Mouse (Mus musculus): ENCODE measurements at regions not wholly inside any gene's neighbourhood (a gene's known extent, or its start where the extent isn't known, plus 50 kb on each side); places are given as distances from the start of the nearest gene placed in this dataset.

DNA sequence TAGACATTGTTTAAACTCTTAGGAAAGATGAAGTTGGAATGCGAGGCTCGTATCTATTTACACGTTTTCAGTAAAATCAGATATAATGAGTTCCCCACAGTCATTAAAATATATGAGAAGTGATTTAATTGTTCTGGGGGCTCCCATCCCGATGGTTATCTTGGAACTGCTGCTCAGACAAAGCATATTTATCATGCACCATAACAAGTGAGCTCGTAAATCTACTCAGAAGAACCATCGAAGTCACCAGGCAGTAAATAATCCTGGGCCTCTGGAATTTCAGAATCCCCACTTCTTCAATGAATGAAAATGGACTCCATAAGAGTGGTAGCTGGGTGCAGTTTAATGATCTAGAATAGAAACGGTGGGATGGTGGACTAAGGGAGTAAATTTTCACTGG lies 725.7 kb downstream of the Fat4 start:
- Histone ChIP-seq H3K27ac (replicated peaks; ENCODE audit: insufficient read depth, low read depth, low read length) (no peak overlapping the region), H3K4me1 (ENCODE audit: control insufficient read depth, insufficient read depth, low read length) (no peaks in the 10 kb centered on the region), H3K4me3 (ENCODE audit: insufficient read depth, low read depth, low read length) (no peak overlapping the region), H3K36me3 (ENCODE audit: control insufficient read depth, insufficient read depth, low read length) (no peaks in the 10 kb centered on the region), H3K9ac (ENCODE audit: low read depth, low read length) (no peak overlapping the region), H3K79me2 (ENCODE audit: control insufficient read depth, insufficient read depth, low read length) (no peaks in the 10 kb centered on the region), H3K27me3 (ENCODE audit: control insufficient read depth, insufficient read depth, low read length) (no peaks in the 10 kb centered on the region)
- no peak for DNase-seq (ENCODE audit: extremely low read depth, low read depth, low spot score)
- WGBS = 76% methylated on average over 7 of the region's 7 CpGs
- TF ChIP-seq CTCF (IDR thresholded peaks at IDR 0.05; ENCODE audit: low read depth, low read length) (no peak), POLR2A (IDR thresholded peaks at IDR 0.05; ENCODE audit: extremely low read depth, insufficient read depth, low read length) (no peak)

DNA sequence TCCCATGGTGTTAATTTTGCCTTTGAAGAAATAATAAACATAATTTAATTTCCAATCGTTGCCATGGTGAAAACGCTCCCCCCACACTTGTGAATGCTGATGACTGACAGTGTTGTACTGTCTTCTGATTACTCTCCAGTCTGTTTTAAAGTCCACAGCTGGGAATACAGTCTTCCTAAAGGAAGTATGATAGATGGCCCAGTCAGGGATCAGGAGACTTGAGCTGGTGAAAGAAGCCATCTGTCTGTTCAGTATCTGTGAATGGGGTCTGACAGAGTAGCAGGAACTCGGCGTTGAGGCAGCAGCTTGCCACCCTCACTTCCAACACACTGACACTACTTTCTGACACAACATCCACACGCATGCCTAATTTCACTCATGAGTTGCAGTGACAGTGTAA lies 751.2 kb downstream of the Fat4 start:
- no peak for DNase-seq (ENCODE audit: extremely low read depth, low read depth, low spot score)
- Histone ChIP-seq H3K9ac (ENCODE audit: low read depth, low read length) (no peak overlapping the region), H3K4me1 (ENCODE audit: control insufficient read depth, insufficient read depth, low read length) (no peaks in the 10 kb centered on the region), H3K79me2 (ENCODE audit: control insufficient read depth, insufficient read depth, low read length) (no peaks in the 10 kb centered on the region), H3K36me3 (ENCODE audit: control insufficient read depth, insufficient read depth, low read length) (no peaks in the 10 kb centered on the region), H3K27me3 (ENCODE audit: control insufficient read depth, insufficient read depth, low read length) (no peaks in the 10 kb centered on the region), H3K27ac (replicated peaks; ENCODE audit: insufficient read depth, low read depth, low read length) (no peak overlapping the region), H3K4me3 (ENCODE audit: insufficient read depth, low read depth, low read length) (no peak overlapping the region)
- WGBS = 77% methylated on average over 5 of the region's 5 CpGs
- TF ChIP-seq CTCF (IDR thresholded peaks at IDR 0.05; ENCODE audit: low read depth, low read length) (no peak), POLR2A (IDR thresholded peaks at IDR 0.05; ENCODE audit: extremely low read depth, insufficient read depth, low read length) (no peak)

DNA sequence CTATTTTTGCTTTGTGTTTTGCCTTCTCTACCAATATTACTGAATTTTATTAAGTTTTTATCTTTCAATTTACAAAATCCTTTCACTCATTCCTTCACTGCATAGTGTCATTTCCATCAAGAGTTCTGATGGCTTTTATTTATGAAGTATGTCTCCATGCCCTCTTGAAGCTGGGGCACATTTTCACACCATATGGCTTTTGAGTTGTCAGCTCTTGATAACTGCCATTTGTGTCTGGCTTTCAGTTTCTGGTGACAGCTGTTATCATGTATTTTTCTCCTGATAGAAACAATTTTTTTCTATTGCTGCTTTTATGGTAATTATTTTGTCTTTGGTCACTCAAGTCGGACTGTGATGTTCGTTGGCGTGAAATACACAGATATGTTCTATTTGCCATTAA lies 756.5 kb downstream of the Fat4 start:
- Histone ChIP-seq H3K27me3 (ENCODE audit: control insufficient read depth, insufficient read depth, low read length) (no peaks in the 10 kb centered on the region), H3K79me2 (ENCODE audit: control insufficient read depth, insufficient read depth, low read length) (no peaks in the 10 kb centered on the region), H3K27ac (replicated peaks; ENCODE audit: insufficient read depth, low read depth, low read length) (no peak overlapping the region), H3K4me3 (ENCODE audit: insufficient read depth, low read depth, low read length) (no peak overlapping the region), H3K36me3 (ENCODE audit: control insufficient read depth, insufficient read depth, low read length) (no peaks in the 10 kb centered on the region), H3K4me1 (ENCODE audit: control insufficient read depth, insufficient read depth, low read length) (no peaks in the 10 kb centered on the region), H3K9ac (ENCODE audit: low read depth, low read length) (no peak overlapping the region)
- no peak for DNase-seq (ENCODE audit: extremely low read depth, low read depth, low spot score)
- WGBS = 82% methylated on average over 3 of the region's 3 CpGs
- no peak for TF ChIP-seq CTCF (IDR thresholded peaks at IDR 0.05; ENCODE audit: low read depth, low read length)

DNA sequence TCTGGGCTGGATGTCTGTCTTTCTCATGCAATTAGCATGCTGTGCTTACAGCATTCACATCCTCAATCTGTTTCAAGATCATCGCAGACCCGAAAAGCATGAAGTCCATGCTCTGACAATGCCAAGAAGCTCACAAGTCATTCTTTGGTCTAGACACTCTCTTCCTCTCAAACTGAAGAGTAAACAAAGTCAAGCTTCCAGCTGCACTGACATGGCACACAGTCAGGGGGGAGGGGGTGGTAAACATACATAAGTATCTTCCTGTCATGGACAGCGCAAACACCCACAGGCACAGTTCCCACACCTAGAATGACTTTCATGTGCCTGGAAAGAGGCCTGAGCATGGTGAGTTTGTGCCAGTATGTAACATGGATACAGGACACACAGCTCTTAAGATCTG lies 780.1 kb downstream of the Fat4 start:
- 64% methylated on average over 3 of the region's 3 CpGs for WGBS
- H3K27me3 ChIP-seq (ENCODE audit: control insufficient read depth, insufficient read depth, low read length) = no peaks in the 10 kb centered on the region
- TF ChIP-seq CTCF (IDR thresholded peaks at IDR 0.05; ENCODE audit: low read depth, low read length) (no peak), POLR2A (IDR thresholded peaks at IDR 0.05; ENCODE audit: extremely low read depth, insufficient read depth, low read length) (no peak)

DNA sequence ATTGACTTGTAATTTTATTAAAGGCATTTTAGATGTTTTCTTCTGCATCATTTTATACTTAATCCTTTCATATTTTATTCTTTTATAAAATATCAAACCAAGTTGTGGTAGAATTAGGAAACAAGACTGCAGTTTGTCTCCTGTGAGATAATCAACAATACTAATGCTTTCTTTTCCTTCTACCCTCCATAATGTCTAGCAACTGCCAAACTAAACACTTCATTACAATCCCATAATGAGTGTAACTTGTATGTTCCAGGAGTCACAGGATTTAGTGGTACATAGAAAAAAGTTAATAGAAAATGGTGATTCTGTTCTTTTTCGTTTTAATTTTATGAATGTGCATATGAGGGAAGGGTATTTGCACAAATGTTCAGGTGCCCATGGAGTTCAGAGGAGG lies 782.4 kb downstream of the Fat4 start:
- no peaks in the 10 kb centered on the region for H3K4me1 ChIP-seq (ENCODE audit: control insufficient read depth, insufficient read depth, low read length)
- no peak overlapping the region for H3K9ac ChIP-seq (ENCODE audit: low read depth, low read length)
- TF ChIP-seq POLR2A (IDR thresholded peaks at IDR 0.05; ENCODE audit: extremely low read depth, insufficient read depth, low read length) = no peak
- no peaks in the 10 kb centered on the region for H3K79me2 ChIP-seq (ENCODE audit: control insufficient read depth, insufficient read depth, low read length)
- 48% methylated on average over 1 of the region's 1 CpGs for WGBS
- H3K27ac ChIP-seq (replicated peaks; ENCODE audit: insufficient read depth, low read depth, low read length) = no peak overlapping the region
- DNase-seq (ENCODE audit: extremely low read depth, low read depth, low spot score) = no peak
- no peaks in the 10 kb centered on the region for H3K27me3 ChIP-seq (ENCODE audit: control insufficient read depth, insufficient read depth, low read length)
- no peak overlapping the region for H3K4me3 ChIP-seq (ENCODE audit: insufficient read depth, low read depth, low read length)
- no peaks in the 10 kb centered on the region for H3K36me3 ChIP-seq (ENCODE audit: control insufficient read depth, insufficient read depth, low read length)

More for the DNA sequence above, 780.1 kb downstream of the Fat4 start:
- Histone ChIP-seq H3K4me3 (ENCODE audit: insufficient read depth, low read depth, low read length) (no peak overlapping the region), H3K4me1 (ENCODE audit: control insufficient read depth, insufficient read depth, low read length) (no peaks in the 10 kb centered on the region), H3K36me3 (ENCODE audit: control insufficient read depth, insufficient read depth, low read length) (no peaks in the 10 kb centered on the region), H3K79me2 (ENCODE audit: control insufficient read depth, insufficient read depth, low read length) (no peaks in the 10 kb centered on the region), H3K27ac (replicated peaks; ENCODE audit: insufficient read depth, low read depth, low read length) (no peak overlapping the region), H3K9ac (ENCODE audit: low read depth, low read length) (no peak overlapping the region)
- no peak for DNase-seq (ENCODE audit: extremely low read depth, low read depth, low spot score)

DNA sequence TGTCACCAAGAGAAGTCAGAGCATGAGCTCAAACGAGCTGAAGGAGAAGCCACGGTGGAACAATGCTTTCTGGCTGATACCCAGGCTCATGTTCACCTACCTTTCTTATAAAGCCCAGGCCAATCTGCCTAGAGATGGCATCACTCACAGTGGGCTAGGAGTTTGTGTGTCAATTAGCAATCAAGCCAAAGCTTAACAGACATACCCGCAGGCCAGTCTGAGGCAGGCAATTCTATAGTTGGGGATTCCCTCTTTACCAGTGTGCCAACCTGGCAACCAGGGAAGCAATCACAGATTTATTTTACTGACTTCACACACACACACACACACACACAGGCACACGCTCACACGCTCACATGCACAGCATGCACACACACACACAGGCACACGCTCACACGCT lies 787.3 kb downstream of the Fat4 start:
- no peak overlapping the region for H3K4me3 ChIP-seq (ENCODE audit: insufficient read depth, low read depth, low read length)
- no peaks in the 10 kb centered on the region for H3K27me3 ChIP-seq (ENCODE audit: control insufficient read depth, insufficient read depth, low read length)
- no peaks in the 10 kb centered on the region for H3K79me2 ChIP-seq (ENCODE audit: control insufficient read depth, insufficient read depth, low read length)
- no peaks in the 10 kb centered on the region for H3K36me3 ChIP-seq (ENCODE audit: control insufficient read depth, insufficient read depth, low read length)
- H3K27ac ChIP-seq (replicated peaks; ENCODE audit: insufficient read depth, low read depth, low read length) = no peak overlapping the region
- no peak overlapping the region for H3K9ac ChIP-seq (ENCODE audit: low read depth, low read length)
- TF ChIP-seq POLR2A (IDR thresholded peaks at IDR 0.05; ENCODE audit: extremely low read depth, insufficient read depth, low read length) (no peak), CTCF (IDR thresholded peaks at IDR 0.05; ENCODE audit: low read depth, low read length) (no peak)
- H3K4me1 ChIP-seq (ENCODE audit: control insufficient read depth, insufficient read depth, low read length) = no peaks in the 10 kb centered on the region
- DNase-seq (ENCODE audit: extremely low read depth, low read depth, low spot score) = no peak
- 86% methylated on average over 7 of the region's 7 CpGs for WGBS

All from liver, adult 2 months (tissue).